Mouse (Mus musculus): ENCODE data around the gene Rln3.
A peak's percentile ranks its signal among the peaks of the same experiment; 100 is the strongest.

Rln3 gene

DNA sequence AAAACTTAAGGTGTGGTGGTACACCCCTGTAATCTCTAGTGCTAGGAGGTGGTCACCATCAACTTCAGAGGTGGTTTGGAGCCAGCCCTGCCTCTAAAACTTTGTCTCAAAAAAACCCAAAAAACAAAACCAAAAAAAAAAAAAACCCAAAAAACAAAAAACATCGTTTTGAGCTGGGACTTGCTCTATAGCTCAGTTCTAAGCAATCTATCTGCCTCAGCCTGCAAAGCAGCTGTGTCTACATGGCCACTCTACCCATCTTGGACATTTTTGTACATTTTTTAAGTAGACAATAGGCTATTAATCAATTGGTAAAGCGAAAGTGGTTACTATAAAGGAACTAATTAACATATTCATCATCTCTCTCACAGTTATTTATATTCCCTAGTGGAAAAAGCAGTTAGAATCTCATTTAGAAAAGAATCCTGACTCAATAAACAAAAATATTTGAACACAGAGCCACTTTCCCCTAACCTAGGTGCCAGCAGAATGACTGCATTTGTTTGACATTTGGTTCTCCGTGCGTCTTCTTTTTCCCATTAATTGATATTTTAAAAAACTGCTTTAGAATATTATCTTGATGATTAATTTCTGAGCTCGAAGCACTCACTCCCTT, 20.8 kb upstream of the Rln3 start:
- DNase-seq (ENCODE audit: low spot score in 2 of 2), result no peak

DNA sequence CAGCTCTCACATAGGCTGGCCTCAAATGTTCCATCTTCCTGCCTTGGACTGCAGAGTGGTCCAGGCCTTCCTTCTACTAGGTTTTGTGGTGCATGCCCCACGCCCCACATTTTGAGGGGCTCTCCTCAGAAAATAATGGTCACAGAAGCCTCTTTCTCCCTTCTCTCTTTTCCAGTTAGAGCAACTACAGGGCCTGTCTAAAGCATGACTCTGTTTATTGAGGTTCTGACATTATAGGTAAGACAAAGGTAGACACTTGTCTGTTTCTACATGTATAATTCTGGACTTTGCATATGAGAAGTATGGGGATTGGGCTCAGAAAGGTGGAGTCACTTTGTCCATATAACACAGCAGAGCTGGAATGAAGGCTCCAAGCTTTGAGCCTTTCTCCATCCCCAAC, 20.2 kb upstream of the Rln3 start, which contains the start of gene Gm10643:
Gene Gm10643, minus strand, starts transcription at position 101 of the 400 bp plus-strand sequence.
- DNase-seq (ENCODE audit: low spot score in 2 of 2), result no peak

DNA sequence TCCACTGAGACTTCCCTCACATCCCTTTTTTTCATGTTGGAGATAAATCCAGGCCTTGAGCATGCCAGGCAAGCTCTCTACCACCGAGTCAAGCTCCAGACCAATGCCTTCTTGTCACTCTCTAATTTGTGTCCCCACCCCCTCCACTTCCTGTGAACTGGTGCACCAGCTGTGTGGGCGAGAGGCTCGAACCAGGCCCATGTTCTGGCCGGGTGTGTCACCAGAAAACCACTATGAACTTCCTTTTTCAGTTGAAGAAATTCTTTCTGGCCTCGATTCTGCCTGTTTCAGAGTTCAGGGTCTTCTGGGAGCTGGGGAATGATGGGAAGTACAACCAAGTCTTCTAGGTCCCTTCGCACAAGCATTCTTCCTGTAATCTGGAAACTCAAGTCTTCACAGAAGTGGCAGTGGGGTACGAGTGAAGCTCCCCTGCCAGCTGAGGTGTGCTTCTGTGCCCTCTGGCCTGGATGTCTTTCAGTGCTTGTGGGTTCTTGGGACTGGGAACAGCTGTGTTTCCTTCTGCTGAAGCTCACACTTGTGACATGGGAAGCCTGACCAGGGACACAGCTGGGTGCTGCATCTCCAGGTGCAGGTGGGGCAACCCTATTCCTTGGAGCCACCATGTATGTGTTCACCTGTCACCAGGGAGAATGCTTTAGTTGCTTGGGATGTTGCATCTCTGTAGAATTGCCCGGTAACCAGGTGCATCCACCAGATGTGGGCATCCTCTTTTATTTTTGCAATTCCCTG, 19.2 kb upstream of the Rln3 start:
- peak; percentile 78 to 81 for DNase-seq (ENCODE audit: low spot score in 2 of 2)

DNA sequence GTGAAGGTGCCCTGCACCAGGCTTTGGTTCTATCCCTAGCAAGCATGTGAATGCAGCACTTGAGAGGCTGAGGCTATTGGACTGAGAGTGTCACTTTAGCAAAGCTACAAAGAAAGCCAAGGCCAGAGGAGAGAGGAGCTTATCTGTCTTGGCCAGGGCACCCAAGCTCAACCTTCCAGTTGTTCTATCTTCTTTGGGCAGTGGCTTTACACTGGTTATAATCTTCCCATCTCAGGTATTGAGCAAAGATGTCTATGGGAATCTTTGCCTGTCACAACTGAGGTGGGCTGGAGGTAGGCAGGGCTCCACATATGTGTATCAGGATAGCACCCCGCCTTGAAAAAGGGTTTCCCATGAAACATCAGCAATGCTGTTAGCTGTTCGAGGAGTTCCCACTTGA, 15.4 kb upstream of the Rln3 start:
- no peak for DNase-seq (ENCODE audit: low spot score in 2 of 2)

DNA sequence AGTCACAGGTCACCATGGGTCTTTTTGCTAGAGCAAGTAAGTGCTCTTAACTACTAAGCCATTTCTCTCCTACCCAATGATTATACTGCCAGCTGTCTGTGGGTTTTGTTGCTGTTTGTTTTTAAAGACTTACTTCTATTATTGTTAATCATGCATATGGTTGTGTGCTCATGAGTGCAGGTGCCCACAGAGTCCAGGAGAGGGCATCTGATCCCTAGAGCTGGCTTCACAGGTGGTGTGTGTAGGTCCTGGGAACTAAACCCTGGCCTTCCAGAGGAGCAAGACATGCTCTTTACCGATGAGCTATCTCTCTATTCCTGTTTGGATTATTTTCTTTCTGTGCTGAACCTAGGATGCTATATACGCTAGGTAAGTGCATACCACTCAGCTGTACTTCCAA, 14.4 kb upstream of the Rln3 start:
- no peak for DNase-seq (ENCODE audit: low spot score in 2 of 2)

DNA sequence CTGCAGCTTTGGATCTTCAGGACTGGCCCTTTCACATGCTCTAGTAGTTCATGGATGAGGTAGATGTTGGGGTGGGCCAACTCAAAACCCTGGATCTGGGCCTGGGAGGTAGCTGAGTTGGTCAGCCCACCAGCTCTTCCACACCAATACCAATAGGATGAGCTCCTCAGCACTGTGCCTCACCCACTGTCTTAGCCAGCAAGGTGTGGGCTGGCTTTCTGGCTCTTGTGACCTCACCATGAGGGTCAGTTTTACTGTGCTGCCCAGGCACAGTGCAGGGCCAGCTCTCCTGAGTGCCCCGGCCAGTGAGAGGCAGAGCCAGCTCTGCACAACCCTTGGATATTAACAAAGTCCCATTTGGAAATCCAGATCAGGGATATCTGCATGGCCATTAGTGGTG, 13.0 kb upstream of the Rln3 start:
- no peak for DNase-seq (ENCODE audit: low spot score in 2 of 2)

DNA sequence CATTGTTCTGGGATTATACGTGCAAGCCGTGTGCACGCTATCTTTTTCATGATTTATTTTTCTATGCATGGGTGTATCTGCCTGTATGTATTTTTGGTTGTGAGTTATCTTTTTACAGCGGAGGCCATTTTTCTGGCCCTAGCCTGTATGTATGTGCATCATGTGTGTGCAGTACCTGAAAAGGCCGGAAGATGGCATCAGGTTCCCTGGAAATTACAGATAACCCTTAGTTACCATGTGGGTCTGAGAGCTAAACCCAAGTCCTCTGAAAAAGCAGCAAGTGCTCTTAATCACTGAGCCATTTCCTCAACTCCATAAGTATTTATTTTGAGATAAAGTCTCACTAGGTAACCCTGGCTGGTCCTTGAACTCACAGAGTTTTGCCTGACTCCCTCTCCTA, 8.4 kb upstream of the Rln3 start:
- no peak for DNase-seq (ENCODE audit: low spot score in 2 of 2)

DNA sequence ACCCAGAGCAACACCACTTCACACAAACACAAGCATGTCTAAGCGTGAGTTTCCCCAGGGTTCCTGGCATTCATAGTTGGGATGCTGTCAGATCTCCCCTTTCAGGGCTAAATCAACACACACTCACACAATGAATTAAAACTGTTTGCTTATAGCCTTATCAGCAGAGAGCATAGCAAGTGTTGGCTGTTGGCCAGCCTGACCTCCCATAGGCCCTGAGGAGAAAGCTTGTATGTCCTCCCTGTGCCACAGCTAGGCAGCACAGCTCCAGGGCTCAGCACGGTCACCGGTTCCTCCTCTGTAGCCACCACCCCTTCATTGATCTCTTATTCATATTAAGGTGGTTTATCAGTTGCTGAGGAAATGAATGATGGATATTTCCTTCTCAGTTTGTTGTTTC, 7.9 kb upstream of the Rln3 start:
- no peak for DNase-seq (ENCODE audit: low spot score in 2 of 2)

DNA sequence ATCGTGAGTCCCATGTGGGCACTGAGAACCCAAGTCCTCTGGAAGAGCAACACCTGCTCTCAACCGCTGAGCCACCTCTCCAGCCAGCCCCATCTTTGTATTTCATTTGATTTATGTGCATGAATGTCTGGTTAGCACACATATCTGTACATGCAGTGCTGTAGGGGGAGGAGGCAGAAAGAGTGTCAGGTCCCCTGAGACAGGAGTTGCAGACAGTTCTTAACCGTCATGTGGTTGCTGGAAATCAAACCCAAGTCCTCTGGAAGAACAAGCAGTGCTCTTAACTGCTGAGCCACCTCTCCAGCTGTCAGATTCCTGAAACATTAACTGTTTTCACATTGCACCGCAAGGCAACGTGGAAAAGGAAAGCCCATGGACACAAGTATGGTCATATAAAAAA, 3.4 kb upstream of the Rln3 start:
- DNase-seq (ENCODE audit: low spot score in 2 of 2), result no peak

DNA sequence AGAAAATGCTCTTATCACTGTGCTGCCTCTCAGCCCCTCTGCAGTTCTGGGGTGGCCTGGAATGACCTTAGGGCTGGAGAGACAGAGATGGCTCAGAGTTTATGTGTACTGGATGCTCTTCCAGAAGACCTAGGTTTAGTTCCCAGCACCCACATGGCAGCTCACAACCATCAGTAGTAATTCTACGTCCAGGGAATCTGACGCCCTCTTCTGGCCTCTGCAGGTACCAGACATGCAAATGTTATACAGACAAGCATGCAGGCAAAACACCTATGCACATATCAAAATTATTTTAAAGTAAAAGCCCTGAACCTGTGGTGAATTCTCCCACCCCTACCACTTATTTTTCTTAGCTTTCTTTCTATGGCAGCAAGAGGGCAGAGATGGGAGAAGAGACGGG, 1.7 kb upstream of the Rln3 start:
- DNase-seq (ENCODE audit: low spot score in 2 of 2), result no peak

DNA sequence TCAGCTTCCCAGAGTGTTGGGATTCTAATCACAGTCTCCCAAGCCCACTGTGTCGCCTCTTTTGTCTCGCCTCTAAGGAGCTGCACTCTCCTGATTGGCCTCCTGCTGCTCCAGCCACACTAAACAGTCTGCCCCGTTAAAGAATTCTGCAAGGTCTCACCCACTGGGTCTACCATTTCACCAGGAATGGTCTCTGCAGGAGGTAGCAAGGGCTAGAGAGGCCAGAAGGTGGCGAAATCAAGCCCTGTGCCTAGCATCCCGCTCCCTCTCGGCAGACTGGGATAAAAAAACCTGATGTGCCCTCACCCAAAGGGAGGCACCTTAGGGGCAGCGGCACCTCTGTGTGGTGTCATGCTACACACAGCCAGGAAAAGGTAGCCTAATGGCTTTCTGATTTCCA, 697 bp downstream of the Rln3 start:
- DNase-seq (ENCODE audit: low spot score in 2 of 2), result no peak

DNA sequence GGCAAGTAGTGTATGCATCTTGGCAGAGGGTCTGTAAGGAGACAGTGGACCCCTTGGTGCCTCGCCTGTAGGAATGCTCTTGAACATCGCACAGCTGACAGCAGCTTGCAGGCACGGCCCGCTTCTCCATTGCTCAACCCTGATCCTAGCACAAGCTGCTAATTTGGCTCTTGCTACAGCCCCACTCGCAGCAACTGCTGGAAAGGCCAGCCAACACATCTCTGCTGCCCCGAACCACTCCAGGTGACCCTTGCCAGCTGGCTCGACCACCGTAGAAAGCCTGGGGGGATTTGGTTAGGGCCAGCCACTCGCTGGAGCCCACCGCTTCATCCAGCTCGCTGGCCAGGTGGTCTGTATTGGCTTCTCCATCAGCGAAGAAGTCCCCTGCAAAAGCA, 1.9 kb downstream of the Rln3 start:
- DNase-seq (ENCODE audit: low spot score in 2 of 2), result no peak

DNA sequence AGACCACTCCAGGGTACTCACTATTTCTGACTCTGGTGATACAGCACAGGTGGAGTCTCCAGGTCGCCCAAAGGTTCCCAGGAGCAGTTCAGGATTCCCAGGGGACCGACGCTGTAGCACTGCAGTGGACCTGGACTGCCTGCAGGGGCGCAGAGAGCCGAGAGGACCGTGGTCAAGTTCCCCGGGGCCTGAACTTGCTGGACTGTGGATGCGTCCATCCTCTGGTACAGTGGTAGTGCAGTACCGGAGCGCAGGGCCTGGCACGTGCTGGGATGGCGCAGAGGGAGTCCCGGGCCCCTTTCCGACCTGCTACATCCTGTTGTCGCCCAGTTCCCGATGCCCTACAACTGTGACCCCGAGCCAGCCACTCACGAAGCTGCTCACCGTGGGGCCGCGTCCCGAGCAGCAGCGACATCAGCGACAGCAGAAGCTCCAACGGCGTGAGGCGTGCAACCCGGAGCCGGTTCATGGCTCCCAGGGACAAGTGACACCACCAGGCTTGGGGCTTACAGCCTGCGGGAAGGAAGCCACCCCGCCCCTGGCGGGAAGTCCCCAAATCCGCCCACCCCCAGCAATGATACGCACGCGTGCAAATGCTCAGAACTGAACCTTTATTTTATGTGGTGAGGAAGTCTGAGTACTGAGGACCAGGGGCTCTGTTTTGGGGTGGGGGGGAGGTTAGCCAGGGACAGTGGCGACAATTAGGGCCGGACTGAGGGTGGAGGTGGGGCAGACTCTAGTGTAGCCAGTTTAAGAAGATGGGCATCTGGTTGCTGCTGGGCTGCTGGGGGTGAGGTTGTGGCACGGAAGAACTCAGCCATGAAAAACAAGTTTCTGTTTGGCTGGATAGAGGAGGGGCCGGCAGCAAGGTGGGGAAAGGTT, 2.5 kb downstream of the Rln3 start, which contains the start of gene Il27ra:
Gene Il27ra, minus strand, starts transcription at position 524 of the 882 bp plus-strand sequence.
- peak; percentile 69 to 70 for DNase-seq (ENCODE audit: low spot score in 2 of 2)

DNA sequence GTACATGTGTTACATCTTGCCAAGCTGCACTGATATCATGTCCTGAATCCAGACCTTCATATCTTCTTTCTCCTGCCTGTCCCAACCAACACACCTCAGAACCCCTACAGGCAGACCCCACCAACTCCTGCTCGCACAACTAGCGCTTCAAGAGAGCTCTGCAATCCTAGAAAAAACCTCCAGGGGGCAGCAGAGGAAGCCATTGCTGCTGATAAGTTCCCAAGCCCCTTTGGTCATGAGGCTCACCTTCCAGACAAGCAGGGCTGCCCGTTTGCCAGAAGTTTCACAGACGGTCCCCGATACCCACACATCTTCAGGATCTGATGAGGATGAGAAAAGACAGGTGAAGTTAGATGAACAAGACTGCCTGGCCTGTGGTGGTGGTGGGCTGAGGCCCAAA, 5.8 kb downstream of the Rln3 start:
- DNase-seq (ENCODE audit: low spot score in 2 of 2), result peak; percentile 67 to 88

DNA sequence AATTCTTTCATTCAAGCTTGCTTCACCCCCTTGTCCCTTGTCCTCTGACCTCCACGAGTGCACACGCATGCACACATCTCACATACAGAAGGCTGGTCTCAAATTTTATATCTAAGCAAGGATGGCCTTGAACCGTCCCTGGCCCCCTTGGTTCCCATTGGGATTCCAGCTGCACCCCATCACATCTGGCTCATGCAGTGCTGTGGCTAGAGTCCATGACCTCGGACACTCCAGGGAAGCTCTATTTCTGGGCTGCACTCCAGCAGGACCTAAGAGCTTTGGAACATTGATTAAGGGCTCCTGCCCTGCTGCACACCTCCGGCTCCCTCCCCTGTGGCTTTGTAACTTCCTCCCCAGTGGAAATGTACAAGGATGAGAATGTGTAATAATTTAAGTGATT, 6.8 kb downstream of the Rln3 start:
- no peak for DNase-seq (ENCODE audit: low spot score in 2 of 2)

DNA sequence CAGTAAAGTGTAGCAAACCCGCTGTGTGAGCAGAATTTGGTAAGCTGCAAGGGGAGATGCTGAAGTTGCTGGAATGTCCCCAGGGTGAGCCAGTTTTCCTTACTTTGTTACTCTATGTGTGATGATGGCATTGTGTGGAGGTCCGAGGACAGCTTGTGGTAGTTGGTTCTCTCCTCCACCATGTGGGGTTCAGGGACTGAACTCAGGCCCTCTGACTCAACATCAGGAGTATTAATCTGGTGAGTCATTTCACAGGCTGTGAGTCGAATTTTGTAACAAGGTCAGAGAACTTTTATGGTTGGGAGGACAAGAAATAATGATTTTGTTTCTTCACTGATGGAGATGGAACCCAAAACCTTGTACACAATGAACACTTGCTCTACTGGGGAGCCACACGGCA, 12.0 kb downstream of the Rln3 start:
- no peak for DNase-seq (ENCODE audit: low spot score in 2 of 2)

DNA sequence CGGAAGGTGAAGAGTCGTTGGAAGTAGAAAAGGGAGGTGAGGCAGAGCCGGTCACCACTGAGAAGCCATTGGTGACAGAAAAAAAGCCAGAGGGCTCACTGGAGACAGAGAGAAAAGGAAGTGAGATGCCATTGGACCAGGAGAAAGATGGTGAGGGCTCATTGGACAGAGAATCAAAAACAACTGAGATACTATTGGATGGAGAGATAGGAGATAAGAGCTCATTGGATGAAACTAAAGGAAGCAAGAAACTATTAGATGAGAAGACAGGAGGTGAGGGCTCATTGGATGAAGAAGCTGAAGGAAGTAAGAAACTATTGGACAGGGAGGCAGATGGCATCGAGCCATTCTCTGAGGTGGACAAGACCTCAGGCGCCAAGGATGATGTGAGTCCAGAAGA, 15.5 kb downstream of the Rln3 start:
- no peak for DNase-seq (ENCODE audit: low spot score in 2 of 2)

DNA sequence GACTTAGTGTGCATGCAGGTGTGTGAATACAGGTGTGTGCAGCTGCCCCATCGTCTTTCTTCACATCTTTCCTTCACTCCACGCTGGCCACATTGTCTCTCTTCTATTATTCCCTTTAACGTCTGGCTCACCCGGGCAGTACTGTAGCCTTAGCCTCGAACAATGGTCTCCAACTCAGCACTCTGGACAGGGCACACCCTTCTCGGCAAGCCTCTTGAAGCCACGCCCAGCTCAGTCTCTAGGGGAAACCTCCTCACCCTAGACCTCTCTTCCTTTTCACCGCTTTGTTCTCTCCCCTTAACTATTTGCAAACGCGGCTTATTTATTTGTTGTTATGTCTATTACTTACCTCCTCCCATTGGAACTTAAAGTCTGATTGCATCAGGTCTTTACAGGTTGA, 17.4 kb downstream of the Rln3 start:
- no peak for DNase-seq (ENCODE audit: low spot score in 2 of 2)

DNA sequence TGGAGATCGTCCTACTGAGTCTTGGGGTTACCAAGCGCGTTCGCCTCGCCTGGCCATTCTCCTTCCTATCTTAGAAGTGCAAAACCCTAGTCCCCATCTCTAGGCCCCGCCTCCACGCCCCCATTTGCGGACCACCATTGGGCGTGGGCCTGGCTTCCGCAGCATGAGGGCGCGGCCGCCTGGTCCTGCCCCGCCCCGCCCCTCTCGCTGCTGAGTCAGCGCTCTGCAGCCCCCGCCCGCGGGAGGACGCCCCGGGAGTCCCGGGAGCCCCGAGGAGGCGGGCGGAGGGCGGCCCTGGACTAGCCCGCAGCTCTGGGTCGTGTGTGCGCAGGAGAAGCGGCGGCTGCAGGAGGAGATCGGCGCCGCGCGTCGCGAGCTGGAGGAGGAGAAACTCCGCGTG, 18.9 kb downstream of the Rln3 start:
- peak; percentile 65 to 78 for DNase-seq (ENCODE audit: low spot score in 2 of 2)

DNA sequence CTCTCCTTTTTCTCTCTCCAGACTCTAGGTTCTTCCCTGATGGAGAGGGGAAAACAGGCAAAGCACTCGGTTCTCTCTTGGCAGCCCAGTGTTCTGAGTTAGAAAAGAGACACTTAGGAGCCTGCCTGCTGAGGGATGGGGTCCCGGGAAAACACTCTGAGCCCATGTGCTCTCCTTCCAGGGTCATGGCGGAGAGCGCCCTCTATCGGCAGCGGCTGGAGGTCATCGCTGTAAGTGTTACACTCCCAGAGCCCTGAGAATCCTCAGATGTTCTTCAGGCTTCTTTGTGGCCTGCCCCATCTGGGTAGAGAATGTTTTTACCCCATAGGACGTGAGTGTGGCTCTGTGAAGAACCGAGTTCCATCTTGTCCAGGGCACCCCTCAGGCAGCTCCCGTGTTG, 20.6 kb downstream of the Rln3 start:
- peak in 1 of 2 experiments; percentile 77 for DNase-seq (ENCODE audit: low spot score in 2 of 2)

DNA sequence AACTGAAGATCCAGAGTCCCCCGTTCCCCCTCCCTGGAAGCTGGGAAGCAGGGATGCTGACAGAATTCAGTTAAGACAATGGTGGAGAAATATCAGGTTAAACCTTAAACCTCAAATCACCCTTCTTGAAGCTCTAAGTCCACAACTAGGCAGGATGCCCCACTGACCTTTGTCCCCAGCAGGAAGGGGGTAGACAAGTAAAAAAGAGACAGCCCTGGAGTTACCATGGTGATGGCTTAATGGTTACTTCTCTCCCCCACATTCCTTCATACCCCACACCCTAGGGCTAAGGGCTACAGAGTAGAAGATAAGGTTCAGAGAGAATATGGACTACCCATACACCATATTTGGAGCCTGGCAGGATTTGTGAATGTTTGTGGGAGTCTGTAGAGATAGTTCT, 21.2 kb downstream of the Rln3 start:
- DNase-seq (ENCODE audit: low spot score in 2 of 2), result no peak

DNA sequence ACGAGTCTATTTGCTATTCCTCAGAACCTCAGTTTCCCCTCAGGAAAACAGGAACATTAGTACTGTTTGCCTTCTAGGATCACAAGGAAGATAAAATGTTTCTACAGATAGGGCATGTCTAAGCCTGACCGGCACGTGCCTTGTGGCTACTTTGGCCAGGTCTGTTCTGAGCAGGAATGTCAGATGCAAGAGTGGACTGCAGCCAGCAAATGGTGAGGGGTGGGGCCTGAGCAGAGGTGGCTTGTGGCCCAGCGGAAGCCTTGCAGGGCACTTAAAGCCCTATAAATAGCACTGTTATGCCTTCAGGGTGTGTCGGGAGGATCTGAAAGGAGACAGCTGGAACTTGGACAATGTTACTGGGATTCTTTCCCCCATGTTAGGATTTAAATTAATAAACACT, 21.7 kb downstream of the Rln3 start:
- DNase-seq (ENCODE audit: low spot score in 2 of 2), result no peak

DNA sequence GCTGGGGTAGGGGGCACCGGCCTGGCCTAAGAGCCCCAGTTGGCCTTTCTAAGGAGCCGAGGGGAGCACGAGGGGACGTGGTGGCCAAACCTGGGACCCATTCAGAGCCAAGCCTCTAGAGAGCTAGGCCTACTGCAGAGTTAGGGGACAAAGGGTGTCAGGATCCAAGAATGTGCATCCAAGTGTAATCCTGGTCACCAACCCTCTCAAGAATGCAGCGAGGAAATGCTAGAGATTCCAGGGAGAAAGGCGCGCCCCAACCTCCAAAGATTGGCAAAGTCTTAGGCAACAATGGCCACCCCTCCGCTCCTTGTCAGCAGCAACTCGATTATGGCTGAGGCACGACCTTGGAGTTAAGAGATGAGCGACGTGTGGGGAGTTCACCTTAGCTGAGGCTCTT, 23.2 kb downstream of the Rln3 start:
- DNase-seq (ENCODE audit: low spot score in 2 of 2), result no peak
